Mouse (Mus musculus): ENCODE results near the gene Tmem220.

GRCm38 (mm10) chr11:67082188-67082587 is 57.2 kb downstream of the Tmem220 start:
- TF ChIP-seq CTCF (IDR thresholded peaks at IDR 0.05; ENCODE audit: borderline replicate concordance, extremely low read depth, insufficient read depth, insufficient read length) (no peak), POLR2A (IDR thresholded peaks at IDR 0.05; ENCODE audit: borderline replicate concordance, extremely low read depth, insufficient read depth, insufficient read length, poor library complexity, severe bottlenecking) (no peak)
